Mouse (Mus musculus): Measurements from ENCODE around the gene Chil6. TPM values are rescaled to one million over a fixed set of nuclear protein-coding genes. Genes with fewer than 3 reads are reported as not detected.

Gene Chil6
- total RNA-seq (2022): not detected

GRCm38 (mm10) chr3:106406082-106406481 lies at the start of gene Chil6:
Gene Chil6 (minus strand): TSS chr3:106406182.
- DNase-seq: no peak

GRCm38 (mm10) chr3:106452616-106453015 lies 46.6 kb upstream of the Chil6 start:
- DNase-seq: no peak

GRCm38 (mm10) chr3:106449567-106449966 lies 43.6 kb upstream of the Chil6 start:
- DNase-seq: no peak

GRCm38 (mm10) chr3:106448995-106449394 lies 43.0 kb upstream of the Chil6 start:
- DNase-seq: no peak

- DNase-seq: no peak
Measured at GRCm38 (mm10) chr3:106448571-106448970, 42.6 kb upstream of the Chil6 start.

Other genes with a start within 250 kb of the Chil6 start
- gene Chil3, start 238.6 kb downstream of the Chil6 start, total RNA-seq (2022): 1 to 10 TPM in 1 of 4 experiments, under 1 TPM in 2, not detected in 1; 0.32 to 2.1 (median 0.67) TPM
- not detected for gene Chil4, start 186.7 kb downstream of the Chil6 start, total RNA-seq (2022)
- 1 to 10 TPM; 2.4 to 8.7 (median 4.8) TPM for gene Dennd2d, start 76.2 kb upstream of the Chil6 start, total RNA-seq (2022)
- 10 to 100 TPM; 51.8 to 92.8 (median 72.2) TPM for gene Dram2, start 141.6 kb upstream of the Chil6 start, total RNA-seq (2022)
- 10 to 100 TPM; 33.0 to 44.5 (median 37.8) TPM for gene Cept1, start 141.6 kb upstream of the Chil6 start, total RNA-seq (2022)